Mouse (Mus musculus) gastrocnemius, adult 8-10 months (tissue): ENCODE results near the gene Elovl1. TPM values are rescaled to one million over a fixed set of nuclear protein-coding genes. Genes with fewer than 3 reads are reported as not detected.

Source experiments
- DNase-seq, 2 experiments: peaks; one replicate each; pipeline ENCODE4 v3.0.0; 2022; ENCODE audit warnings: low spot score in 2 of 2
- total RNA-seq, 4 experiments: library from RNA; stranded (reverse); gene quantifications; 2 replicates each; pipeline ENCODE4 v1.2.4; 2022

Elovl1 gene
- total RNA-seq = 1 to 10 TPM; 2.9 to 5.7 (median 4.3) TPM

DNA sequence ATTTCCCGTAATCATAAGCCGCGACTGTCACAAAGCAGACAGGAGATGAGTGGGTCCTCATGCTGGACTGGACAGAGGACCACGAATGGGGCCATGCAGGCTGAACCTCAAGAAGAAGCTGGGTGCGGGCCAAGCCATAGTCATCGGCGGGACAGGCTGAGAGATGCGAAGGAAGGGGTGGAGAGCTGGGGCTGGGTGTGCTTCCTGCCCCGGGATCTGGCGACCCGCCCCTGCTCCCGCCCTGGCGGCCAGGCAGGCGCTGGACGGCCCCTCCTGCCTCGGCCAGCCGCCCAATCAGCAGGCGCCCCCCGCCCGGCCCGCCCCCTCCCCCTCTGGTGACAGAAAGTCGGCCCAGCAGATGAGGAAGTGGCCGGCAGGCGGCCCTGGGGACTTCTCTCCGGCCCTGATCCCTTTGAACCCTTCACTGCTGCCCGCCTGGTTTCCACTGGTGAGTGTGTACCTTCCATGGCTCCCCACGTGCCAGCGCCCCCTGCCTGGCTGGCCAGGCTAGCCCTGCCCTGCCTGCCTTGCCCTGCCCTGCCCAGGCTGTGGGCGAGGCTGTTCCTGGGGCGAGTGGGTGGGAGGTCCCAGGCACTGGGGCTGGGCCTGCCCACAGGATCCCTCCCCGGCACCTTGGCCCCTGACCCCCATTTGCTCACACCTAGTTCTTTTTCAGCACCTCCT is at the start of gene Elovl1:
Gene Elovl1 (plus strand): TSS at position 326 of the 684 bp plus-strand sequence.
- peak; percentile 76 to 84 for DNase-seq

DNA sequence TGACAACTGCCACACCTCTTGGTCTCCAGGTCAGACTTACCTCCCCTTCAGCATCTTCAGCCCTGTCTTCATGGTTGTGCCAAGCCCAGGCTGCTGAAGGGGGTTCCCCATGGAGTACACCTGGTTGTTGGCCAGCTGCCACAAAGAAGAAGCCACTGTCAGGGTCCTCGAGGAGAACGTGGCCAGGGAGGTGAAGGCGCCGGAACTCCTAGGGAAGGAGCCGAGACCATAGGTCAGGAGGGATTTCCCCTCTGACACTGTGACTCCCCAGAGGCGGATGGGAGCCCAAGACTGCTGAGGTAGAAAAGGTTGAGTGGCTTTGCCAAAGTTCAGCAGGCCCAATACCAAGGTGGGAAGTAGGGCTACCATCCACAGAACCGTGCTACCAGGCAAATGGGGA is 44.6 kb upstream of the Elovl1 start:
- DNase-seq = no peak

DNA sequence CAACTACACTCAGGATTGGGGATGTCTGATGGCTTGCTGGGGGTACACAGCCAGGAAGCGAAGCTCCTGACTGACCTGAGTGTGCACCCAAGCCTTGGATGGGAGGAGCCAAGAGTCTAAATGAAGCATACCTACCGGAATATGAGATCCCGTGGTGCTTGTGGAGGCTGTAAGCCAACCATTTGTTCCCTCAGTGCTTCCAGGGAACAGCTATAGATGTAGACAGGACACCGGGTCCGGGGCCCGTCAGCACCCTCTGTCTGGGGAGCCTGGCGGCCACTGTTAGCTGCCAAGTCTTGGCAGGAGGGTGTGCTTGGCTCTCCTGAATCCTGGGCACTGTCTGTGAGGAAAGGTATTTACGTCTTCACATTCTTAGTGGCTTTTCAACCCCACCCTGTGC is 40.6 kb upstream of the Elovl1 start:
- no peak for DNase-seq

DNA sequence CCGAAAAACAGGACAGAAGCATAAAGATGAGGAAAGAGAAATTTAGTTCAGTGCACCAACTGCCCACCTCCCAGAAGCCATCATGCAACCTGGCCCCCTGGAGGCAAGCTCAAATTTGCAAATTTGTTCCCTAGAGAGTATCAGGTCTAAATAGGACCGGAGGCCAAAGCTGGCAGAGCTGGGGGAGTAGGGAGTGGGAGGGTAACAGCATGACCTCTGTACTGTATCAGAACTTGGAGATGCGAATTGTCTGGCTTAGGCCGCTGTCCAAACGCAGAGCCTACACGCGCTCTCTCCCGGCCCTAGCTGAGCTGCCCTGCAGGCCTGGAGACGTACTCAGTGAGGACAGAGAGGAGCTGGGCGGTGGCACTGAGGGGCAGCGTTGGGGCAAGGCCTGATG is 37.7 kb upstream of the Elovl1 start:
- no peak for DNase-seq

DNA sequence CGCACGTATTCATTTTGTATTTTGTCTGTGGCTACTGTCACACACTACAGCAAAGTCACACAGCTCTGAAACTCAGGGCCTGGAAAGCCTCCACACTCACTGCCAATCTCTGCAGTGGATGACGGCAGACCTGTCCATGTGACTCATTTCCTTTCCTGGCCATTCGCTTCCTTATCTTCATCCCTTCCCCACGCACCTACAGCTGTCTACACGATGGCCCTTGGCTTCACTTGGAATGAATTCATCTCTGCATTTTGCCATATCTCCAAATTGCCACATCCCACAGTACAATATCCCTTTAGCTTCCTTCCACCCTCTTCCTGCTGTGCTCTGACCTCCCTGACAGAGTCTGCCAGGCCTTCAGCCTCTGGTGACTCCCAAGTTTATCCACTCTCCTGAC is 33.4 kb upstream of the Elovl1 start:
- no peak for DNase-seq

DNA sequence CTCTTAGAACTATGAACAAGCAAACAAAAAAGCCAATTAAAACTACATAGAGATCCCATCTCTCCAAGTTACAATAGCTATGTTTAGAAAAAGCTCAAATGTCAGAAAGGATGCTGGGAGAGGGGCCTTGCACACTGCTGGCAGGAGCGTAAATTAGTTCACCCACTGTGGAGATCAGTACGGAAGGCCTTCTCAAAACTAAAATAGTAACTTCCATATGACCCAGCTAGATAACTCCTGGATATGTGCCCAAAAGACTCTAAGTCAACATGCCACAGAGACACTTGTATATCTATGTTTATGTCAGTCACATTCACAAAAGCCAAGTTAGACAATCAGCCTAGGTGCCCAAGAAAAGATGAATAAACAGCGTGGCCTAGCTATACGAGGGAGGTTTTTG is 32.6 kb upstream of the Elovl1 start:
- DNase-seq = no peak

DNA sequence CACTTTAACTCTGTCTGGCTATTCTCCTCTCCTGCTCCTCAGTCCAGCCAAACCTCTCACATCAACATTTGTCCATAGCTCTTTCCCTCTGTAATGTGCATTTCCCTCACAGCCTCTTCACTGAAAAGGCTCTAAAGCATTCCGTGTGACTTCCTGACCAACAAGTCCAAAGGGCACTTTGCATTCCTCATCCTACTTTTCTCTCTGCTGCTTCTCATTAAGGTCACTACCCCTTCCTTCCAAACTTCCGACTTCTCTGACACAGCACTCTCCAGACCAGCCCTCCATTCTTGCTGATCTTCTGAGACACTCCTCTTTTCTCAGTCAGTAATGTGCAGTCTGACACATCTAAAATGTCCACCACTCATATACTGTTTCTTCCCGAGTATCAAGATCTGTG is 31.5 kb upstream of the Elovl1 start:
- DNase-seq = no peak

DNA sequence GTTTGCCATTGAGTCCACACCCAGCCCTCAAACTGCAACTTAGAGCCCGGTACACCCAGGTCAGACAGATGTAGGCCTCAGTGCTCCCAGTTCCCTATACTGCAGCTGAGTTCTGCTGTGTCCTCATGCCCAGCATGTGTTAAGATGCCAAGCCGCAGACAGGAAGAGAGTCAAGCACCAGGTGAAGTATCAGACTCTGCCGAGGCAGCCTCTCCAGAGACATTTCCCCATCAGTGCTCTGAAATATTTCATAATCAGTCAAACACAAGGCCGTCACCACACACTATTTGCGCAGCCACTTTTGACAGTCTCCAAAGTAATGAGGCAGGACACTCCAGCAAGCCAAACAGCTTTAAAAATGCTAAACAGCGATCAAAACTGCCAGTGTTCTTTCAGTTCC is 29.5 kb upstream of the Elovl1 start:
- no peak for DNase-seq

DNA sequence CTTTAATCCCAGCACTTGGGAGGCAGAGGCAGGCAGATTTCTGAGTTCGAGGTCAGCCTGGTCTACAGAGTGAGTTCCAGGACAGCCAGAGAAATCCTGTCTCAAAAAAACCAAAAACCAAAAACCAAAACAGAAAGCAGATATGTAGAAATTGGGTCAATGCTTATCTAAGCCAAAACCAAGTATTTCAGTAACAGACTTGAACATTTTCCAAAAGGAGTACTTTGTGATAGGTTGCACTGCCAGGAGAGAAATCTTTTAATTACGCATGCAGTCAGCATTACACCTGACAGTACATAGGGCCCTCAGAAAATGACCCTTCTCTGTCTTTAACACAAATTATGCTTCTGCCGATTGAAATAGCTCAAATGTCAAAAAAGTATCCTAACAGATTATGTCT is 26.5 kb upstream of the Elovl1 start:
- no peak for DNase-seq

DNA sequence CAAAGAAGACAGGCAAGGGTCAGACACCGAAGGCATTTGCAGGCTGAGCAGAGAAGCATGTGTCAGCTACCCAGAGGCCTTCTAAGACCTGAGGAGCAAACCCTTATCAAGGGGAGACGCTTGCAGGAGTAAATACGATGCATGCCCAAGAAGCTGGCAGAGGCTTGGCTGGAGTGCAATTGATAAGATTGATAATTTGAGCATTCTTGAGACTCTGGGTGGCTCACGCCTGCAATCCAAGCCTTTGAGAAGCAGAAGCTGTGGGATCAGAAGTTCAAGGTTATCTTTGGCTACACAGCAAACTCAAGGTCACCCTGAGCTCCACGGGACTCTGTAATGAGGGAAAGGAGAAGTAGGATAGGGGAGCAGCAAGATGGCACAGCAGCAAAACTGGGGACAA is 26.0 kb upstream of the Elovl1 start:
- no peak for DNase-seq

DNA sequence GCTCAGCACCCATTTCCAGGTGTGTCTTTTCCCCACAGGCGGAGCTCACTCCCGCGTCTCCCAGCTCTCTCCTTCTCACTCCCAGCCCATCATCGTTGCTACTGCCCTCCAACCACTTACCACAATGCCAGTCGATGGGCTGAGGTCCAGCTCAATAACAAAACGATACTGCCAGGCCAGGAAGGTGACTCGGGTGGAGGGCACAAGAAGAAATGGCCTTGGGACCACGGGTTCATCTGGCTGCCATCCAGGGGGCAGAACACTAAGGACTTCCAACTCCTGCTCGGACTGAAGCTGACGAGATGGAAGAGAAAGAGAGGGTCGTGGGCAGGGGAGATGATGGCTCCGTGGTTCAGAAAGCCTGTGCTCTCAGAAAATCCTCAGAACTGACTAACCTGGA is 25.2 kb upstream of the Elovl1 start:
- DNase-seq = no peak

DNA sequence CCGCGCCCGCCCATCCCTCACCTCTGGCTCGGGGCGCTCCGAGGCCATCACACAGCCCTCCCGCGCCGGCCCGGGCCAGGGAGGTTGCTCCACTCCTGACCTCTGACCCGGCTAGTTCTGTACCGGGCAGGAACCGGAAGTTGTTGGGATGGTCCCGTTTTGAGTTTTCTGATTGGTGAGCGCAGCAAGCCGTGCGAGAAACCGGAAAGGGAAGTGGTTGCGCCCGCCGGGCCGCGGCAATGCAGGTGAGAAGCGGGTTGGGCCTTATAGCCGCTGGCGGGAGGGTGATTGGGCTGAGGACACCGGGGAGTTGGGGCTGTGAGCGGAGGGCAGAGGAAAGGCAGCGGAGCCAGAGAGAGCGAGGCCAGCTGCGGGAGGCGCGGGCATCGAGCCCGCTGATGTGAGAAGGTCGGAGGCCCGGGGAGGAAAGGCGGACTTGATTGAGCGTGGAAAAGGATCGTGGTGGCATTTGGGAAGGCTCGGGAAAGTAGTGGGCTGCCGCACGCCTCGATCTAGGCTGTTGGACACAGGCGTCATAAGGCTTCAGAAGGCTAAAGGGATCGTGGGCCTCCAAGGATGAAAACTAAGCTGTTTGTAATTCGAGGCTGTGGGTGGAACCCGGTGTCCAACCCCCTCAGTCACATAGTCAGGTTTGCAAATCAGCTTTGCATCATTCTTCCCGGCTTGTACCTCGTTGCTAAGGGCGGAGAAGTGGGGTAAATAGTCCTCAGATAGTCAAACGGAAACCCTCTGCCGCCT is 18.6 kb upstream of the Elovl1 start, which contains the start of the genes Szt2 and Med8:
Gene Szt2 (minus strand): TSS at position 132 of the 759 bp plus-strand sequence.
Gene Med8 (plus strand): TSS at position 196 of the 759 bp plus-strand sequence.
- peak; percentile 80 to 83 for DNase-seq

DNA sequence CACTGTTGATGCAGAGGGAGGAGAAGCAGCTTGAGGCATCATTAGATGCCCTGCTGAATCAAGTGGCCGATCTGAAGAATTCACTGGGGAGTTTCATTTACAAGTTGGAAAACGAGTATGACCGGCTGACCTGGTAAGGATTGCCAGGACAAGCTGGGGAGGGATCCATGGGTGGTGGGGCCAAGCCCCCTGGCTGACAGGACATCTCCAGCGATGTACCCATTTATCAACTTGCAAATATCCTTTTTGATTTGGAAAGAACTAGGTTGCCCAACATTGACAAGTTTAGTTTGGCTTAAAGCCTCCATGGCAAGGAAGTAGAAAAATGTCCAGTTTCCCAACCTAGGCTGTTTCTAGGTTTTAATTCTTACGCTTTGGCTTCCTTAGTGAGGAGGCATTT is 17.0 kb upstream of the Elovl1 start:
- no peak for DNase-seq

DNA sequence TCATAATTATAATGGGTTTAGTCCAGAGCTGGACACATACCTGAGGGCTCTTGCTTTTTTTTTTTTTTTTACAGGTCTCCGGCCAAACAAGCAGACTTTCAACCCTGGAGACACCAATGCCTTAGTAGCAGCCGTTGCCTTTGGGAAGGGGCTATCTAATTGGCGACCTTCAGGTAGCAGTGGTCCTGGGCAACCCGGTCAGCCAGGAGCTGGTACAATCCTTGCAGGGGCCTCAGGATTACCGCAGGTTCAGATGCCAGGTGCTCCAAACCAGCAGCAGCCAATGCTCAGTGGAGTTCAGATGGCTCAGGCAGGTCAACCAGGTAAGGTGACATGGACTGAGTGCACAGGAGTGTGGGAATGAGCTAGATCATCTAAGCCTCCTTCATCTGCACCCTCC is 14.3 kb upstream of the Elovl1 start:
- DNase-seq = no peak

DNA sequence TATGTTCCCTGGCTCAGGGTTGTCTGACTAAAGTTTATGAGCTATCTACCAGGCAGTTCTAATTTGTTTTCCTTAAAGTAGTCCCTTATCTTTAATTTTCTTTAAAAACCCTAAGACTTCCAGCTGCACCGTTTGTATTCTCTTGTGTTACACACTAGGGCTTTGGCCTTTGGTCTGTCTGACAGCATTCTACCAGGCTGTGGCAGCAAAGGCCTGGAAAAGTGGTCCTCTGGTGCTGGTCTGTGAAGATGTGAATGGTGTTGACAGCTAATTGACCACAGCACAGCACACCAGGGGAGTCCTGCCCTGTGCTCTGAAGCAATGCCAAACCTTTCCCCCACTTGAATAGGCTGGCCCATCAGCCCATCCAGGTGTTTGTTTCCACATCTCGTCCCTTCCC is 12.1 kb upstream of the Elovl1 start:
- no peak for DNase-seq

DNA sequence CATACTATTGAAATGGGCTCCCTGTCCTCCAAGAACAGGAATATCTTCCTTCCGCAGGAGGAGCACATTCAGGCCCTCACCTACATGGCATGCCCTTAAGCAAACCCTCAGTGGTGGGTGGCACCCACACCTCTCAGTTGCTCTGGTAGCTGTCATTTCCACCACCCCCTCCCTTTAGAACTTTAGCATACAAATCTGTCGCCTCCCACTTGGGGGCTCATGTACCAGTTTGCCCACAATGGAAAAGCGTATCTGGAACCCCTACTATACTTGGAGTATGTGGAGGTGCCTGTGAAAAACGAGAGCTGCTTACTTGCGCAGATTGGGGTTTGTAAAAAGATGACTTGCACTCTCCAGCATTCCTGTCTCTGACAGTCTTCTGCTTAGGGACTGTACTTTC is 11.6 kb upstream of the Elovl1 start:
- no peak for DNase-seq

DNA sequence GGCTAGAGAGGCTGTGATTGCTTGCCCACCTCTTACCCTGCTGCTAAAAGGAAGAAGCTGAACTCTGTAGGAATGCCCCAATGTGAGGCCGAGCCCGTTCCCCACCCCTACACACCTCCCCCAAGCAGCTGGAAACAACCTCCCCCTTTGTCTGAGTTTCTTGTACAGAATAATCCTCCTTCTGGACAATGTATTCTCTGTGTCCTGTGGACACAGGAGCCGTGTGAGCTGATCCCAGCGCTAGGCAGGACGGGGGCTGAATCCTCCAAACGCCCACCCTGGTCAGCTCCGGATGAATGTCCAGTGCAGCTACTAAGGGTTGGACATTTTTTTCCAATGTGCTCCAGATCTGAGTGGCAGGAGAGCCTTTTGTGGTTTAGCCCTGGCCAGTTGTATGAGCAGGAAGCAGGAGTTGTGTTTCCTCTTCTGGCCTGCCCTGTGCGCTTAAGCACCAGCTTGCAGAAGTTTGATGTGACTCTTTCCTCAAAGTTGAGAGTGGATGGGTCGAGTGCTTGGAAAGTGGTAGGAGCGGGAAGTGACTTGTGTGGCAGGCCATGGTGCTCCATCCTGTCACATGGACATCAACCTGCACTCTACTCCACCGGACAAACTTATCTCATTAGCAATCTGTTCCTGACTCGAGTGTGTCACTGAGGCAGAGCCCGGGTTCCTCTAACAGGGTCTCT is 10.6 kb upstream of the Elovl1 start:
- DNase-seq = no peak

DNA sequence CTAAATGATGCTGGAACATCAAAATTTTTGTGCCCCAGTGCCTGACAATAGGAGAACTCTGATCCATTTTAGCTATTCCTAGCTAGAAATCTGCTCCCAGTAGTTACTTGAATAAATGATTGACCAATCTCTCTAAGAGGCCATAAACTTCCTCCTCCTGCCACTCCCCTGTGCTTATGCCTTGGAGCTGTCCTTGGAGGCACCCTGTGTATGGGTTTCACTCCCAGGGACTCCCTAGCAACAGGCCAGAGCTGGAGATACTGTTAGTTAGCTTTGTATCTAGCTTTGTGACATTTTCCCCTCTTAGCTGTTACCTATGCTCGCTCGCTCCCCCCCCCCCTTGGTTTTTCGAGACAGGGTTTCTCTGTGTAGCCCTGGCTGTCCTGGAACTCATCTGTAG is 6.5 kb upstream of the Elovl1 start:
- no peak for DNase-seq

DNA sequence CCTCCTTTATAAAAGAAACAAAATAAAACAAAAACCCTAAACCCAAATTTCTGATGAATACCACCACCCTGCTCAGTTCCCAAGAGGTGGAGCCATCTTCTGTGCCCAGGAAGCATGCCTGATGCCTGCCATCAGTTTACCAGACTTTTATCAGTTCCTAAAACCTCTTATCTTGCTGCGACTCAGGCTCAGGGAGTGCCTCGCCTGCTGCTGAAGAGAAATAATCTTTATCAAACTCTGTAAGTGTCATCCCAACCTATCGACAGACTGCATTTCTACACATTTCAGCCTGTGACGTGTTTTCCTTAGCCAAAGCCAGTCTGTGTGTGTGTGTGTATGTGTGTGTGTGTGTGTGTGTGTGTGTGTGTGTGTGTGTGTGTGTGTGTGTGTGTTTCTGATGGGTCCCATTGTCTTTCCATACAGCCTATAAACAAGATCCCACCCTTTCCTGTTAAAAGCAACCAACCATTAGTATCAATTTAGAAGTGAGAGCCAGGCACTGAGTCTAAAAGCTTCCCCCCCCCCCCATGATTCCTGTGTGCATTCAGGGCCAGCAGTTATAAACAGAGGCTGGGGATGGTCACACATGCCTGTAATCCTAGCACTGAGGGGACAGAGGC is 3.2 kb upstream of the Elovl1 start:
- no peak for DNase-seq

DNA sequence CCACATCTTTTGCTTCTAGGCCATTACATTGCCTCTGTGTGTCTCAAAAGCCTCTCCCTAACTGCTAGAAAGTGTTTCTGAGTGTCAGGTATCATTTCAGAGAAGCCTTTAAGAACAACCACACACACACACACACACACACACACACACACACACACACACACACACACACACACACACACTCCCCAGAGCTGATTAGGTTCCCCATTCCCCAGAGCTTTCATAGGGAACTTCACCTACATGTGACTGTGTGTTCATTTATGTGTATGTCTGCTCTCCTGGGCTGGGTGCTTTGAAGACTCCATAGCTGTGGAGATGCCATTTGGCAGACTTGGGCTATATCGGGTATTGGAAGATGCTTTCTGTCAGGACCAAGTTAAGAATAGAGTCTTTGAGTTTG is 2.5 kb upstream of the Elovl1 start:
- no peak for DNase-seq

DNA sequence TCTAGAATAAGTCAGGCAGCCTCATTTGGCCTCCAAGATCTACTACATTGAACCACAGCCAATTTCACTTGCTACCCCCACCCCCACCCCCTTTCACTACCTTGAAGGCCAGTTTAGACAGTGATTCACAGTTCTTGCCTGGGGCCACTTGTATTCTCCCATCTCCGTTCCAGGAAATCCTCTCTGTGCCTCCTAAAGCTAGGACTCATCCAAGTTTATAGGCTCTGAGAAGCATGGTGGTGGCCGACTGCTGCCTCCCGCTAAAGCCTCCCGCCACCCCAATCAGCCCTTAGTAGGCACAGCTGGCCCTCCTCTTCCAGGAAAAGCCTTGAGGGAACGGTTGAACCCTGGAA is 502 bp upstream of the Elovl1 start:
- no peak for DNase-seq
